Mouse (Mus musculus): Measurements from ENCODE around the gene Tbc1d8.

Tbc1d8 gene

GRCm38 (mm10) chr1:39446178-39446577 is 32.4 kb downstream of the Tbc1d8 start:
- peak; percentile 64 for DNase-seq (ENCODE audit: low spot score)

DNA sequence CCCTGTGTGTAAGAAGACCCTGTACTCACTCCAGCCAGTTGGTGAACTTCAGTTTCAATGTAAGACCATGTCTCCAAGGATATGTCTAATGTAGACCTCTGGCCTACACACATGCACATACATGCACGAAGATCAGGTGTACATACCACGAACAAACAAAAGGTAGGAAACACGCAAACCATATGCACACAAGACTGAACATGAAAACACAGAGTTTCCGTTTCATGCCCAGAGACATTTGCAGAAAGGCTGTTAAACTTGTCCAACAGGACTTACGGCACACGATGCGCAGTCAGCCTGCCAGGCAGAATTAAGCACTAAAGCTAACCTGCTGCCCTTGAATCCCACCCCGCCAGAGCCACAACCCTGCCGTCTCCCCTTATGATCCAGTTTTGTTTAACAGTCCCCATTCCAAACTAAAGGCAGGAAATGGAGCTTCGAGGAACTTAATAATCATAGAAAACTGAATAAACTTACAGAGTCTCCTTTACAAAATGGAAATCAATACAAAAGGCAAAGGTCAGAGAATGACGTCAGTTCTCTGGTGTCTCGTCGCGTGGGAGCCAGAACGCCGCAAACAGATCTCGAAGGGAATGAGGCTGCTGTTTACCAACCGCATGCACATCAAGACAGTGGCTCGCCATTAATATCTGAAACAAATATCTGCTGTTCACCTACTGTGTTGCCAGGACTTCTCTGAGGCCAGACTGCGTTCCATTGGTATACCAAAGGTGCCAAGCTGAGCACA is 33.1 kb downstream of the Tbc1d8 start:
- no peak for DNase-seq (ENCODE audit: low spot score)

DNA sequence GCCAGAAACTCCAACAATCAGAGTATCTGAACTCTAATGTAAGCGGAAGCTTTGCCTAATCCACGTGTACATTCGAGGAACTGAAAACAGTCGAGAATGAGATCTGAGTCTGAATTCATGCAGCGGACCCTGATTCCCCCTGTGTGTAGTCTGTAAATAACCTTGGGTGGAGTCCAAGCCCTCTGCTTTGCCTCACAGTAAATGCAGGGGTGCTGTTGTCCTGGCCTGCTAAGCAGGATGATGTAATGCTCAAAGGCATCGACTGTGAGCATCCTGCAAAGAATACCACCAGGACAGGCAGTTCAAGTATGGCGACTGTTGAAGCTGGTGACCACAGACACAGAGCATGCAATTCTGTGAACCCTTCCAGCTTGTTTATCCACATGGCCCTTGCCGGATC is 34.8 kb downstream of the Tbc1d8 start:
- DNase-seq (ENCODE audit: low spot score) = no peak

GRCm38 (mm10) chr1:39441686-39442085 is 36.9 kb downstream of the Tbc1d8 start:
- peak; percentile 58 for DNase-seq (ENCODE audit: low spot score)

DNA sequence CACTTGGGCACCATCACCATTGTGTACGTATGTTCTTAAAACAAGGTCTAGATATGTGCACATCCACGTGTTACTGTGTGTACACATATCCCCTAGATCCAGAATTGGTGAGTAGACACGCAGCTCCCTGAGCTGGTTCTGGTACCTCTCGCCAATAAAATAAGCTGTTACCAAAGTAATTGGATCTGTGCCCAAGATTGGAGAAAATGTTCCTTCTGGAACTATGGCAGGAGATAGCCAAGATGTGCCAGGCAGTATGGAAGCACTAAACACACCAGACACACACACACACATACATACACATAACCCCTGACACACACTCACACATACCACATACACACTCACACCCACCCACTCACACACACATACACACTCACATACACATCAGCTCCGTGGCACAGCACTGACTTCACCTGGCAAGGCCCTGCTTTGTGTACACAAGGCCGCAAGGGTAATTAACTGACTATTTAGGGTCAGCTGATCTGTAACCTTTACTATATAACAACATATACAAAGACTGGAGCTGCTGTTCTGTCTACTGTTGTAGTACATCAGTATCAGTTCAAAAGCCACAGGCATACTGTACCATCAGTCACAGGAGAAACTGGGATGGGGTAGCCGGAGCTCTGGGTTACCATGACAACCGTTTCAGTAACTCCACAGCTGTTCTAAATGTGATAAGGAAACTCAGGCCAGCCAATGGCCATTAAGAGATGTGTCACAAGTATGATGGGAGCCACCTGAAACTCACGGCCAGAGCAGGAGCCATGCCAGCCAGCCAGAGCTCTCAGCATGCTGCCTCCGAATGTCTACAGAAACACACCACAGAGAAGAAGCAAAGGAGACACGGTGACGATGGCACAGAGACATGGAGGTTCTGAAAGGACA is 38.6 kb downstream of the Tbc1d8 start:
- no peak for DNase-seq (ENCODE audit: low spot score)

GRCm38 (mm10) chr1:39438629-39439028 is 39.9 kb downstream of the Tbc1d8 start:
- no peak for DNase-seq (ENCODE audit: low spot score)

DNA sequence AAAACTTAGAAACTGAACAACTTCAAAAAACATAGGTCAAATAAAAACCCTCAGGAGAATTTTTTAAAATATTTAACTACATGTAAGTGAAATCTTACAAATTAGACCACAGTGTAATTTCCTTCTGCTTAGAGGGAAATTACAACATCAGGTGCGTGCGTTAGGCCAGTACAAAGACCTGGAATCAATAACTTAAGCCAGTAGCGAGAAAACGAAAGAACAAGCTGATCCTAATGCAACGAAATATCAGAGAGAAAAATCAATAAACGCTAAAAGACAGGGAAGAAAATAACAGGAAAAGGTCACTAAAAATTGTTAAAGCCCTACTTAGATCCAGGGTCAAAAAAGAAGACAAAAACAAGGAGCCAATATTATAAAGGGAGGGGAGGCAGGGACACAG is 44.3 kb downstream of the Tbc1d8 start:
- DNase-seq (ENCODE audit: low spot score) = no peak

DNA sequence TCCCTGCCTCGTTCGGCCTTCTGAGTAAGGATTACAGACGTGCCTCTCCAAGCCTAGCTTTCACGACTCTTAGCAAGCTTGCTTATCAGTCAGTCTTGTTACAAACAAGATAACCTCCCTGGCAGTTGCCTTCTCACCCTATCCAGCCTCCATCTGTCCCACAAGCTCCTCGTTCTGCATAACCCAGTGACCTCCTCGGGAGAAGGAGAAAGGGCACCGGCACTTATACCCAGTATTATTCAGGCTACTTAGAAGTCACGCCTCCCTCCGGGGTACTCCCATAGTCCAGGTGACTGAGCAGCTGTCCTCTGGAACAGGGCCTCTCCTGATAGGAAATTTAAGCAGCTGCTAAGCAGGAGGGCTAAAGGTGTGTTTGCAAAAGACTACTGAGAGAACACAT is 48.5 kb downstream of the Tbc1d8 start:
- DNase-seq (ENCODE audit: low spot score) = no peak

- DNase-seq (ENCODE audit: low spot score) = no peak
Measured at GRCm38 (mm10) chr1:39429015-39429414, 49.5 kb downstream of the Tbc1d8 start.

DNA sequence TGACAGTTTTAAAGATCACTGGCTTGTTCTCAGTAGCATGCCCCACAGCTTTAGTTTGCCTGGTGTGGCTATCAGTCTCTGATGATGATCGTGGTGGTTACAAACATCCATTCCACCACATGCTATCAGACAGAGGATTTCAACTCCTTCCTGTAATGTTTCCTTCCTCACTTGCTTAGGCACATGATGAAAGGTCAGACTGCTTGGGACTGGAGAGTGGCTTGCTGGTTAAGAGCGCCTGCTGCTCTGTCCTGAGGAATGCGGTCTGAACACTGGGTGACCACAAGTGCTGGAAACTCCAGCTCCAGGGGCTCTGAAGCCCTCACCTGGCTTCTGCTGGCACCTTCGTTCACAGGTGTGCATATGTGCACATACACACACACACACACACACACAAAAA is 50.3 kb downstream of the Tbc1d8 start:
- no peak for DNase-seq (ENCODE audit: low spot score)

GRCm38 (mm10) chr1:39425497-39425896 is 53.1 kb downstream of the Tbc1d8 start:
- no peak for DNase-seq (ENCODE audit: low spot score)

- DNase-seq (ENCODE audit: low spot score) = no peak
Measured at GRCm38 (mm10) chr1:39420987-39421386, 57.6 kb downstream of the Tbc1d8 start.

DNA sequence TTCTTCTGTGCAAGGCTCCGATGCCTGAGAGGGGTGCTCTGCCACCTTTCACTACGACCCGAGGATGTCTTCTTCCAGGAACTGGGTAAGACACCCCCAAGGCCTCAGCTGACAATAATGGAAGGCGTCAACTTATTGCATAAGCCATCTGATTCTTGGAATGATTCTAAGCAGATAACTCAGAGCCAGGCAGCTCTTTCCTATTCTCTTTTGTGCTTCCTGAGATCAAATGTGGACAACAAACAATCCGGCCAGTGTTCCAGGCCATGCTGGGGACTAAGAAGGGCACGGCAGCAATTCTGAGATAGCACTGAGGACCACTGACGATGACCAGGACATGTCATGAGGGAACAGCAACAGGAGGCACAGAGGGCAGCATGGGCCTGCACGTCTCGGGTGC is 59.7 kb downstream of the Tbc1d8 start:
- no peak for DNase-seq (ENCODE audit: low spot score)

GRCm38 (mm10) chr1:39417817-39418216 is 60.7 kb downstream of the Tbc1d8 start:
- peak; percentile 10 for DNase-seq (ENCODE audit: low spot score)

DNA sequence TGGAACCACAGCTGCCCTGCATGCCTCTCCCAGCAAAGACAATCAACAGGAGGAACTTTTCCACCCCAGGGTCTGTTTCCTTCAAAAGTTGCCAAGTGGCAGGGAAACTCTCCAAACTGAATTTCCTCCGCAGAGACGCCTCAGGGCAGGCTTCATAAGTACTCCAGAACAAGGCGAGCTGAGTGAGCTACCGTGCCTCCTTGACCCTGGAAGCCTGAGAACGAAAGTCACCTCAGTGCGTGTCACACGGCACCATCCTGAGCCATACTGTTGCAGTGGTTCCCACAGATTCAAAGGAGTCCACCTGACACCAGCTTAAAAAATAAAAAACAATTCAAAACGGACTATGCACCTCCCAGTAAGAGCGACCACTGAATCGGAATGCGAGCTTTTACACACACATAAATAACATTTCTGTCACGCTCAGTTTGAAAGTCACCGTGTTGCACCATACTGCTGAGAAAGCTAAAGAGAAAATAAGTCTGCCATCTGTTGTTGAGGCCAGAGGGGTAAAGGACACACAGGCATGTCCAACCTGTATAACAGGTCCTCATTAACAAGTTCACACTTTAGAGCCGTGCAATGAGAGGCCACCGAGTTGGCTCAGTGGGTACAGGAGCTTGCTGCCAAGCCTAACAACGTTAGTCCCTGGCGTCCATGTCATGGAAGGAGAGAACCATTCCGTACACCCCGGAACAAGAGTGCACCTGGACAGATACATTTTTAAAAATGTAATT is 68.3 kb downstream of the Tbc1d8 start:
- DNase-seq (ENCODE audit: low spot score) = no peak

GRCm38 (mm10) chr1:39408668-39409067 is 69.9 kb downstream of the Tbc1d8 start:
- DNase-seq (ENCODE audit: low spot score) = no peak

GRCm38 (mm10) chr1:39408123-39408522 is 70.4 kb downstream of the Tbc1d8 start:
- DNase-seq (ENCODE audit: low spot score) = no peak

- no peak for DNase-seq (ENCODE audit: low spot score)
Measured at GRCm38 (mm10) chr1:39407108-39407507, 71.4 kb downstream of the Tbc1d8 start.

DNA sequence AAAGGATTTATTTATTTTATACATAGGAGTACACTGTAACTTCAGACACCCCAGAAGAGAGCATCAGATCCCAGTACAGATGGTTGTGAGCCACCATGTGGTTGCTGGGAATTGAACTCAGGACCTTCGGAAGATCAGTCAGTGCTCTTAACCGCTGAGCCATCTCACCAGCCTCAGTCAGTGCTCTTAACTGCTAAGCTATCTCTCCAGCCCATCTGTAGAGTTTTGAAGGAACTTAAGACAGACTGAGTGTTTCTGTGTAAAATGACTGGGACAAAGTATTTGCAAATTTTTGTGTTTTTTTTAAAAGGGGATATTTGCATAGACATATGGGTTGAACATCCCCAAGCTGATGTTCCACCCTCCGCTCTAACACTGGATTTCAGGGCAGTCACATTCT is 78.4 kb downstream of the Tbc1d8 start:
- no peak for DNase-seq (ENCODE audit: low spot score)

DNA sequence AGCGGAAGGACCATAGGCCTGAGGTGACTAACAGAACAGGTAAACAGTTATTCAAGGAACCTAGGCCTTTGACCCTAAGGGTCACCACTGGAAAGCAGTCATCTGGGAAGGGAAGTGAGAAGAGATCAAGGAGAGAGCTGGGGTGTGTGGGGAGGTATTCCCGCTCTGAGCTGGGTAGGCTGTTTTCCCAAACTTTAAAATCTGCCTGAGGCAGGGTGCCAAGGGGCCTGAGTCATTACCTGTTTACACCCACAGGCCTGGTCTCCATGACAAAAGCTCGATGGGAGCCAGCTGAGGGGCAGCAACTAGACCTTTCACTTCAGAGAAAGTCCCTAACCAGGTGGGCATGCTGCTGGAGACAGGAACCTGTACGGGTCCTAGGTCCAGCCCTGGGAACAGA is 79.3 kb downstream of the Tbc1d8 start:
- no peak for DNase-seq (ENCODE audit: low spot score)

GRCm38 (mm10) chr1:39398284-39398683 is 80.3 kb downstream of the Tbc1d8 start:
- DNase-seq (ENCODE audit: low spot score) = no peak

GRCm38 (mm10) chr1:39396347-39396746 is 82.2 kb downstream of the Tbc1d8 start:
- no peak for DNase-seq (ENCODE audit: low spot score)

DNA sequence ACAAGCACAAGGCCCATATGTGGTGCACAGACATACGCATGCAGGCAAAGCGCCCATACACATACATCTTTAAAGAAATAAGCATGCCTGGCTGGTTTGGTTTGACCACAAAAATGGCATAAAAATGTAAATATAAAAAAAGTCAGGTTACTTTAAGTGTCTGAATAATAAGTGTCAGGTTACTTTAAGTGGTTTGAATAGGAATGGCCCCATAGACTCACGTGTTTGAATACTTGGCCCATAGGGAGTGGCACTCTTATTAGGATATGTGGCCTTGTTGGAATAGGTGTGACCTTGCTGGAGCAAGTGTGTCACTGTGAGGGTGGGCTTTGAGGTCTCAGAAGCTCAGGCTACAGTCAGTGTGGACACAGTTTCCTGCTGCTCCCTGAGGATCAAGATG is 83.9 kb downstream of the Tbc1d8 start:
- no peak for DNase-seq (ENCODE audit: low spot score)

All from layer of hippocampus, adult 11-12 months (tissue).